Mouse (Mus musculus): ENCODE measurements around the gene Olfr1299.

The Olfr1299 gene

DNA sequence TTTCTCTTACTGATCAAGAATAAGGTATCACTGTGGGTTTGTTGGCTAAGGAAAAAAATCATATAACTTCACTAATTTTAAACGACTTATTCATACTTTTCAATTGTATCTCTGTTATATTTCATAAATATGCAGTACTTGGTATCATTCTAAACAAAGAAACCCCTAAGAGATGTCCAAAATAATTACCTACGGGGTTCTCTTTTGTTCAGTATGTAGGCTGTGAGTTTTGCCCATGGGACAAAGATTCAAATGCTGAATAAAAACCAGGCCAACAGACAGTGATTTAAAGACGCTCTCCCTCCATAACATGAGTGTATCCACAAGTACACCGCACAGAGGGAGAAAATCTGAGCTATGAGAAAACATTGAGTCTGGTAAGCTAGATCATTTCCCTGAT, at the start of gene Olfr1299:
Gene Olfr1299 (plus strand): TSS at position 301 of the 400 bp plus-strand sequence.
- DNase-seq (ENCODE audit: low spot score in 2 of 2) = no peak

DNA sequence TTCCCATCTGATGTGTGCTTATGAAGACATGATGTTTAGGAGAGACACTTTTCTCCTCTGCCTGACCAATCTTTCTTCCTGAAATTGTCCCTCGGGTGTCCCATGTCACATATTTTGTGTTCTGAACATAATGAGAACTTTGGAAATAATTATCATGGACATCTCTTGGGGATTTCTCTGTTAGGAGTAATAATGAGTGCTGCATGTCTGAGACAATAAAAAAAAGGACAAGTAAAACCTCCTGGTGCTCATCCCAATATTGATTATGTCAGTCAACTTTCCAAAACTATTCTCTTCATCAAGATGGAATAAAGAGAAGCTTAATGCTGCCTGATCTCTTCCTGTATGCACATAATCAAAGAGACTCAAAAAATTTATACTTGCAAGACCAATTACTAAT, 34.8 kb upstream of the Olfr1299 start, which contains the start of gene Olfr1297:
Gene Olfr1297 (minus strand): TSS at position 101 of the 400 bp plus-strand sequence.
- DNase-seq (ENCODE audit: low spot score in 2 of 2) = no peak

DNA sequence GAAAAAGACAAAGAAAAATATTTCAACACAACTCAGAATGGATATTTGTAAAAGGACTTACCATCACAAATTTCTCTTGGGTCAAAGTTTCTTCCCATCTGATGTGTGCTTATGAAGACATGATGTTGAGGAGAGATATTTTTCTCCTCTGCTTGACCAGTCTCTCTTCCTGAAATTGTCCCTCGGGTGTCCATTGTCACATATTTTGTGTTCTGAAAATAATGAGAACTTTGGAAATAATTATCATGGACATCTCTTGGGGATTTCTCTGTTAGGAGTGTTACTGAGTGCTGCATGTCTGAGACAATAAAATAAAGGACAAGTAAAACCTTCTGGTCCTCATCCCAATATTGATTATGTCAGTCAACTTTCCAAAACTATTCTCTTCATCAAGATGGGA, 12.1 kb upstream of the Olfr1299 start, which contains the start of gene Olfr1298:
Gene Olfr1298 (minus strand): TSS at position 101 of the 400 bp plus-strand sequence.
- DNase-seq (ENCODE audit: low spot score in 2 of 2) = no peak
